31 mouse cellular contexts compared by ENCODE assay signal in the genomic region with DNA sequence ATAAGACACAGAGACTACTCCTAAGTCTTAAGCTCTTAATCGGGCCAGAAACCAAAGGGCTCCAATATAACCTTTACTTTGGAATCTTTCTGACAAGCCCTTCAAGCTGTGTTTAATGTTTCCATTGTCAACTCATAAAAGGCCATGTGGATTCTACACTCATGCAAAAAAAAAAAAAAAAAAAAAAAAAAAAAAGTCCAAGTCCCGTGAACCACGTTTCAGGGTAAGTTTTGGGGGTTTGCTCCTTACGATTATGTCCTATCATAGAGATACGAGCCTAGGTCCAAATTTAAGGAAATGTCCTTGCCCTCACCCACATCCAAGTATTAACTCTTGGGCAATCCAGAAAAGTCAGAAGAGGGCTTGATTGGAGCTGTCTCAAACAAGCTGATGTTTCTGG.
"Had no signal": no experiment of that assay in that cellular context is flagged by ENCODE, and none has a peak within 500 bp of the region (broad histone marks: within the 10 kb centered on the region; RNA-seq: fewer than 3 reads in every experiment).

No protein-coding gene starts in this region.

- DNase-seq: left cerebral cortex, postnatal 4 days; liver; liver, embryonic 13.5 days; lung, adult 18-20 months; lung, adult 2 months; lung, embryonic 14.5 days; lung, postnatal 10 days; lung, postnatal 14 days; lung, postnatal 36 days; lung, postnatal 4 days; midbrain, embryonic 14.5 days had no signal

- ATAC-seq: liver, embryonic 12.5 days; lung, postnatal 0 days; midbrain, embryonic 13.5 days; midbrain, embryonic 15.5 days; midbrain, embryonic 16.5 days had no signal

- H3K36me3 ChIP-seq: limb, embryonic 10.5 days; limb, embryonic 12.5 days; limb, embryonic 13.5 days; limb, embryonic 15.5 days; liver, embryonic 12.5 days; liver, embryonic 13.5 days; liver, embryonic 15.5 days; lung, embryonic 15.5 days; midbrain, embryonic 10.5 days; midbrain, embryonic 12.5 days; midbrain, embryonic 13.5 days; midbrain, embryonic 15.5 days; neural tube, embryonic 12.5 days; neural tube, embryonic 13.5 days had no signal

- H3K27ac ChIP-seq: limb, embryonic 10.5 days; limb, embryonic 12.5 days; limb, embryonic 13.5 days; limb, embryonic 15.5 days; liver, embryonic 12.5 days; liver, embryonic 13.5 days; liver, embryonic 14.5 days; liver, embryonic 15.5 days; lung, embryonic 15.5 days; midbrain, embryonic 10.5 days; midbrain, embryonic 12.5 days; midbrain, embryonic 13.5 days; midbrain, embryonic 15.5 days; neural tube, embryonic 12.5 days; neural tube, embryonic 13.5 days had no signal

- H3K9ac ChIP-seq: limb, embryonic 12.5 days; limb, embryonic 13.5 days; limb, embryonic 15.5 days; liver, embryonic 12.5 days; liver, embryonic 13.5 days; liver, embryonic 14.5 days; liver, embryonic 15.5 days; lung, embryonic 14.5 days; lung, embryonic 15.5 days; midbrain, embryonic 12.5 days; midbrain, embryonic 13.5 days; midbrain, embryonic 15.5 days; neural tube, embryonic 12.5 days; neural tube, embryonic 13.5 days had no signal

- H3K9me3 ChIP-seq: limb, embryonic 10.5 days; limb, embryonic 12.5 days; limb, embryonic 13.5 days; limb, embryonic 15.5 days; liver, embryonic 12.5 days; liver, embryonic 13.5 days; liver, embryonic 15.5 days; lung, embryonic 15.5 days; midbrain, embryonic 10.5 days; midbrain, embryonic 12.5 days; midbrain, embryonic 13.5 days; midbrain, embryonic 15.5 days; neural tube, embryonic 12.5 days; neural tube, embryonic 13.5 days had no signal

- H3K4me2 ChIP-seq: limb, embryonic 12.5 days; limb, embryonic 13.5 days; limb, embryonic 15.5 days; liver, embryonic 11.5 days; liver, embryonic 12.5 days; liver, embryonic 13.5 days; liver, embryonic 15.5 days; lung, embryonic 14.5 days; lung, embryonic 15.5 days; midbrain, embryonic 11.5 days; midbrain, embryonic 12.5 days; midbrain, embryonic 13.5 days; midbrain, embryonic 15.5 days; neural tube, embryonic 12.5 days; neural tube, embryonic 13.5 days had no signal

- H3K4me1 ChIP-seq: limb, embryonic 13.5 days; liver, embryonic 12.5 days; lung, embryonic 15.5 days had no signal

- H3K4me3 ChIP-seq: limb, embryonic 10.5 days; limb, embryonic 12.5 days; limb, embryonic 13.5 days; limb, embryonic 15.5 days; liver, embryonic 12.5 days; liver, embryonic 13.5 days; liver, embryonic 15.5 days; lung, embryonic 15.5 days; megakaryocyte, embryonic 14.5 days; midbrain, embryonic 10.5 days; midbrain, embryonic 12.5 days; midbrain, embryonic 13.5 days; midbrain, embryonic 15.5 days; myocyte; neural tube, embryonic 12.5 days; neural tube, embryonic 13.5 days had no signal
